Mouse (Mus musculus) central nervous system, embryonic 11.5 days (tissue): ENCODE data around the gene Tmem88b. TPM values are rescaled to one million over a fixed set of nuclear protein-coding genes. Genes with fewer than 3 reads are reported as not detected.

ENCODE experiments used
- polyA plus RNA-seq: library from polyadenylated mRNA; depleted of rRNA; stranded (reverse); fragments of >200 nt; gene quantifications from 2 replicates; pipeline ENCODE4 v1.2.3, GENCODE M21; 2012; rRNA removed

Gene Tmem88b
- polyA plus RNA-seq = 0.50 and 0.83 TPM in 2 replicates

DNA sequence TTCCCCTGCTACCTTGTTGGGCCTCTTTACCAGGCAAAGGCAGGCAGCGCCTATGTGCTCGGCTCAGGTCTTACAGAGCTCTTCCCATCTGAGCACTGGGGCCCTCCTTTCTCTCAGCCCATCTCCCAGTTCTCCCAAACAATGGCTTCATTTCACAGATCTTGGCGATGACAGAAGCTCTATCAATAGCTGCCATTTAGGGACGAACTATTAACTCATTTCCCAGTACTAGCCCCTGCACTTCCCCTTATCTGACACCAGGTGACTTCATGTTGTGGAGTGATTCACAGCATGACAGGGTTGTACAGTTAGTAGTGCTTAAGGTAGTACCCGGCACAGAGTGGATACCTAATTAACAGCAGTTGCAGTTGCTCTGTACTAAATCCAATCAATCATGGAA, at the start of gene Tmem88b:
Gene Tmem88b (minus strand): TSS at position 56 of the 400 bp plus-strand sequence.

DNA sequence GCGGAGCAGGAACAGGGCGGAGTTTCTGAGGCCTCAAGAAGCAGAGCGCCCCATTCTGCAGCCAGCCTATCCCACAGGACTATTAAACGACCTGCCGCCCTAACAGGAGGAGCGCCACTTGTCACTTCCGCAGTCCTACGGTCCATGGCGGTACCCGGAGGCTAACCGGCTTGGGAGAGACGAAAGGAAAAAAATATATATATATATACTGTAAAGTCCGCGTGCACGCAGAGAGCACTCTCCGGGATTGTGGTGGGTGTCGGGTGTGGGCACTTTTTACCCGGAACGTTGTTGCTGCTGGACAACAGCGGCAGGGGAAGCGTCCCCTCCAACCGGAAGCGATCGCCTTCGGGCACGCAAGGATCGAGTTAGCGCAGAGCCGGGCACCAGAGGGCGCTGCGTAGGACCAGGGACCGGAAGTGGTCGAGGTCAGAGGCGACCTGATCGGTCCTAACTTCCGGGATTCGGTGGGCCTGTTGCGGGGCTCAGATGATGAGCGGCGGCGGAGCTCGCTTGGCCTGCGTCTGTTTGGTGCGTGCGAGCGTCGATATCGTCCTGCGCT, 45.6 kb upstream of the Tmem88b start, which contains the start of gene Aurkaip1:
Gene Aurkaip1 (plus strand): TSS at position 68 of the 562 bp plus-strand sequence.

DNA sequence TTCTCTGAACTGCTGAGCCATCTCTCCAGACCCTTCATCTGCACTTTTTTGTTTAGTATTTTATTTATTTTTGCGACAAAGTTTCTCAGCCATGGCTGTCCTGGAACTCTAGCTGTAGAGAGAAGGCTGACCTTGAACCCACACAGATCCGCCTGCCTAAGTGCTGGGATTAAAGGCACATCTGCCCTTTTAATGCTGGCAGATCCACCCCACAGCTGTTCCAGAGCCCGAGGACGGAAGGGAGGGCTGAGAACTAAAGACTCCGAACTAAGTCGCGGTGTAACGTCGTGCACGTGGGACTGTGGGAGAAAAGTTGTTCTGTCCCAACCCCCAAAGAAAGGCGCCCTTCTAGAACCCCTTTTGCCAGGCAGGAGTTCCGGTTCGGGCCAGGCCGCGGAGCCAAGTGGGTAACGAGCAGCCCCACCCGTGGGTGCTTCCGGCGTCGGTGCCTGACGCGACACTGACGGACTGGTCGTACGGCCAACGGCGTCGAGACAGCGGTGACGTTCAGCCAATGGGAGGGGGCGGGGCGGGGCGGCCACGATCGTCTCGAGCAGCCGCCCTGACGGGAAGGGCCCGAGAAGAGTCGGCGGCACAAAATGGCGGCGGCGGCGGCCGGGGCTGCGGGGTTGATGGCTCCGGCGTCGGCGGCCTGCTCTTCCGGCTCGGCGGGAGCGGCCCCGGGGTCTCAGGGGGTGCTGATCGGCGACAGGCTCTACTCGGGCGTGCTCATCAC, 26.4 kb upstream of the Tmem88b start, which contains the start of gene Ccnl2:
Gene Ccnl2 (plus strand): TSS at position 561 of the 736 bp plus-strand sequence.

DNA sequence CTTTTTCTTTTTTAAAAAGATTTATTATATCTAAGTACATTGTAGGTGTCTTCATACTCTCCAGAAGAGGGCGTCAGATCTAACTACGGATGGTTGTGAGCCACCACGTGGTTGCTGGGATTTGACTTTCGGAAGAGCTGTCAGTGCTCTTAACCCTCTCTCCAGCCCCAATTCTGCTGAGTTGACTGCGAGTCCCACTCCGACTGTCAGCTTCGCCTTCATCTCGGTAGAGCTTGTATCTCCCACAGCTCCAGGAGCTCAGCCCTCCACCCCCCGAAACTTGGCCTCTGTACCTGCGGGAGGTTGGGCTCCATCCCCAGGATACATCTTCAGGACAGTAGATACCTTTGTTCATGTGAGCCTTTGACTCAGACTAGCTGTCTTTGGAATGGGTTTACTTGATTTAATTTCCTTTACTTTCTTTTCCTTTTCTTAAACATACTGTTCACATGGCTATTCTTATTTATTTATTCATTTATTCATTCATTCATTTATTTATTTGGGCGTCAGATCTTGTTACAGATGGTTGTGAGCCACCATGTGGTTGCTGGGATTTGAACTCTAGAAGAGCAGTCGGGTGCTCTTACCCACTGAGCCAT, 17.2 kb upstream of the Tmem88b start, which contains the start of gene Mrpl20:
Gene Mrpl20 (plus strand): TSS at position 138 of the 599 bp plus-strand sequence.

DNA sequence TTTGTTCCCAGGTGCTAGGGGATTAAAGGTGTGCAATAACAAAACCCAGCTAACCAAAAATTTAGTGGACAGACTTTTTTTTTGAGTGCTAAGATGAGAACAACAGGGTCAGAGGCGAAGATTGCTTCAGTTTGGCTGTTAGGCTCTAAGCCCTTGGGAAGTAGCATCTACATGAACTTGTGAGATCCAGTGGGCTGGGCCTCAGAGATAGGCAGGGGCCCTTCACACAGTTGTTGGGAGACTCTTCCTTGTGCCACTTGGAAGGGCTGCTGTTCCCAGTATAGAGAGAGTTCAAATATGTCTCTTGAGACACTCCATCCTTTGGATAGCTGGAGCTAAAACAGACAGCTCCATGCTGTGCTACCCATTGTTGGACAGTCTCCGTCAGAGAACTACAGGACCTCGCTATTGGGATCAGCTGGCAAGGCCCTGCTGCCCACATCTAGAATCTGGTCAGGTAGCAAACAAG, 4.4 kb upstream of the Tmem88b start, which contains the start of gene Ankrd65:
Gene Ankrd65 (plus strand): TSS at position 419 of the 469 bp plus-strand sequence.

DNA sequence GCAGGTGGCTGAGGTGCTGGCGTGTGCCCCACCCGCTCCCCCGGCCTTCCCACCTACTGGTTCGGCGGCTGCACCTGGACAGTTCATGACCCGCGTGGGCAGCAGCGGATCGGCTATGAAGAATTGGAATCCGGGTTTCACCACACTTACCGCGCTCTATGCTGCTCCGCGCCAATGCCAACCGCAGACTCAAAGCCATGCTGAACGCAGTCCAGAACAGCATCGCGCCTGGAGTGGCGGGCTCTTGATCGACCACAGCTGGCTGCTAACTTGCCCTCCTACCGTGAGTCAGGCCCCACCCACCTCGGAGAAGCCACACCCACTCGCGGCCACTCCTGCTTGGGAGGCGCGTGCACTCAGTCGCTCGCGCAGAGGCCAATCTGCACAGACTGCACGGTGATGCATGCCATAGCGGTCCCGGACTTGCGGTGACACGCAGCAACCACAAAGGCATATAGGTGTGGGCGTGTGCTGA, 11.4 kb downstream of the Tmem88b start, which contains the start of gene Vwa1:
Gene Vwa1 (minus strand): TSS at position 419 of the 475 bp plus-strand sequence.

DNA sequence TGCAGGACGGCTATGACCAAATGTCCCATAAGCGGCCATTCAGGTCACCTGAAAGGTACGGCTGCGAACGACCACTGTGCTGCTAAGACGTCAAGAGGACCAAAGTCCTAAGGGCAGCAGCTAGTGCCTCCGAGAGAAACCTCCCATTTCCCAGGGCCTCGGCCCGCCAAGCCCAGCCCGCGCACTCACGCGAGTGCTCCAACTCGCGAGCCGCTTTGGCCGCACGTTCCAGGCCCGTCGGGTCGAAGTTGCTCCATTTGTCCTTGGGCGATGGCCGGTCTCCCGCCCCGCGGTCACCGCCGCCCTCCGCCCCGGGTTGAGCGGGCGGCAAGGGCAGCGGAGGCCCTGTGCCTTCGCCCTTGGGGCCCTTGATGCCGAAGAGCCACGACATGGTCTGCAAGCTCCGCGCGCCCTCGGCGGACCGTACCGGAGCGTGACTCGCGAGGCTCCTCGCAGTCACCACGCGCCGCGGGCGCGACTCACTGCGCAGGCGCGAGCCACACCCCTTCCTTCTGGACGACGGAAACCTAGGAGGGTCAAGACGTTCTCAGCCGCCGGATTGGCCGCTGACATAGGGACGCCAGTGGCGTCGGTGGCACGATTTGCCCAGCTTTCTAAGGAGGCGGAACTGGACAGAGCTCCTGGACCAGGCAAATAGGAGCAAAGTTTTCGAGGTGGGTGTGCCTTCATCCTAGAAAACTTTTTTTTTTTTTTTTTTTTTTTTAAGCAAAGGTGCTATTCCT, 24.9 kb downstream of the Tmem88b start, which contains the start of gene Atad3a:
Gene Atad3a (minus strand): TSS at position 481 of the 743 bp plus-strand sequence.

DNA sequence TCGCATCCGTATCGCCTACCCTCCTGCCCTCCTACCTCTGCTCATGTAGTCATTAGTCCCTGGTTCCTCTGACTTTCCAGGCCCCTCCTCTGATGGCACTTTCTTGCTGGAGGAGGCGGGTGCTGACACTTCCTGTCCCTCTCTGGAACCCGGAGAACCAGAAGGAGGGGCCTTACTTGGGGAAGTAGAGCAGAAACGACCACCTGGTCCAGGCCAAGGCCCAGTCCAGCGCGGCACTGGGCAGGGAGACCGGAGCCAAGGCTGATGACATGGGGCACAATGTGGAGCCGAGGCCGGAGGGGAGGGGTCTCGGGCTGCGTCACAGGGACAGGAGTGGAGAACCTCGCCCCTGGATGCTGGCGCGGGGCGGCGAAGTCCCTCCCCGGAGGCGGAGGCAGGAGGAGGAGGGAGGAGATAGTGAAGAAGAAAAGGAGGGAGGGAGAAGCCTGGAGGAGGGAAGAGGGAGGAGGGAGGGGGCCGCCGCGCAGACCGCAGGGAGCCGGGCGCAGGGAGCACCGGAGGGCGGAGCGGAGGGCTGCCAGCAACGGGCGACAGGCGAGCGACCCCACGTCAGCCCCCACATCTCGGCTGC, 51.2 kb downstream of the Tmem88b start, which contains the start of gene Tmem240:
Gene Tmem240 (plus strand): TSS at position 451 of the 592 bp plus-strand sequence.

Other genes with a start within 250 kb of the Tmem88b start
- 64.9 and 76.5 TPM in 2 replicates for gene Nadk, start 223.5 kb downstream of the Tmem88b start, polyA plus RNA-seq
- gene Slc35e2, start 184.5 kb downstream of the Tmem88b start, polyA plus RNA-seq = 13.2 and 19.4 TPM in 2 replicates
- 71.0 and 114 TPM in 2 replicates for gene Cdk11b, start 161.0 kb downstream of the Tmem88b start, polyA plus RNA-seq
- not detected in 2 replicates for gene Gm10563, start 140.5 kb downstream of the Tmem88b start, polyA plus RNA-seq
- 7.0 and 14.2 TPM in 2 replicates for gene Mmp23, start 132.5 kb downstream of the Tmem88b start, polyA plus RNA-seq
- 42.1 and 53.8 TPM in 2 replicates for gene Mib2, start 116.7 kb downstream of the Tmem88b start, polyA plus RNA-seq
- gene Fndc10, start 91.5 kb downstream of the Tmem88b start, polyA plus RNA-seq = 8.0 and 11.4 TPM in 2 replicates
- gene Ssu72, start 81.1 kb downstream of the Tmem88b start, polyA plus RNA-seq = 96.3 and 117 TPM in 2 replicates
- gene Tmem240, start 51.1 kb downstream of the Tmem88b start, polyA plus RNA-seq = 3.4 and 3.6 TPM in 2 replicates
- 89.8 and 102 TPM in 2 replicates for gene Atad3a, start 24.8 kb downstream of the Tmem88b start, polyA plus RNA-seq
- gene Vwa1, start 11.2 kb downstream of the Tmem88b start, polyA plus RNA-seq = 6.9 and 7.5 TPM in 2 replicates
- gene Ankrd65, start 4.6 kb upstream of the Tmem88b start, polyA plus RNA-seq = not detected in 2 replicates
- gene Mrpl20, start 17.0 kb upstream of the Tmem88b start, polyA plus RNA-seq = 69.9 and 120 TPM in 2 replicates
- gene Ccnl2, start 26.6 kb upstream of the Tmem88b start, polyA plus RNA-seq = 225 and 230 TPM in 2 replicates
- gene Aurkaip1, start 45.4 kb upstream of the Tmem88b start, polyA plus RNA-seq = 126 and 135 TPM in 2 replicates
- 53.6 and 63.9 TPM in 2 replicates for gene Mxra8, start 53.8 kb upstream of the Tmem88b start, polyA plus RNA-seq
- gene Dvl1, start 61.5 kb upstream of the Tmem88b start, polyA plus RNA-seq = 61.8 and 67.7 TPM in 2 replicates
- 0.34 and 0.48 TPM in 2 replicates for gene Tas1r3, start 77.5 kb upstream of the Tmem88b start, polyA plus RNA-seq
- 8.5 and 16.8 TPM in 2 replicates for gene Cptp, start 83.6 kb upstream of the Tmem88b start, polyA plus RNA-seq
- gene Ints11, start 83.7 kb upstream of the Tmem88b start, polyA plus RNA-seq = 60.0 and 67.2 TPM in 2 replicates
- 58.7 and 62.5 TPM in 2 replicates for gene Pusl1, start 105.9 kb upstream of the Tmem88b start, polyA plus RNA-seq
- gene Acap3, start 105.9 kb upstream of the Tmem88b start, polyA plus RNA-seq = 44.4 and 50.6 TPM in 2 replicates
- 112 and 120 TPM in 2 replicates for gene Ube2j2, start 158.0 kb upstream of the Tmem88b start, polyA plus RNA-seq
- 14.8 and 17.7 TPM in 2 replicates for gene C1qtnf12, start 176.4 kb upstream of the Tmem88b start, polyA plus RNA-seq
- gene B3galt6, start 206.8 kb upstream of the Tmem88b start, polyA plus RNA-seq = 8.5 and 10.3 TPM in 2 replicates
- 76.6 and 90.7 TPM in 2 replicates for gene Sdf4, start 207.0 kb upstream of the Tmem88b start, polyA plus RNA-seq
- 4.2 and 4.4 TPM in 2 replicates for gene Tnfrsf4, start 228.0 kb upstream of the Tmem88b start, polyA plus RNA-seq
- gene Tnfrsf18, start 240.3 kb upstream of the Tmem88b start, polyA plus RNA-seq = 0.06 and 0.16 TPM in 2 replicates